Mouse (Mus musculus): ENCODE data around the gene Apc2.

DNA sequence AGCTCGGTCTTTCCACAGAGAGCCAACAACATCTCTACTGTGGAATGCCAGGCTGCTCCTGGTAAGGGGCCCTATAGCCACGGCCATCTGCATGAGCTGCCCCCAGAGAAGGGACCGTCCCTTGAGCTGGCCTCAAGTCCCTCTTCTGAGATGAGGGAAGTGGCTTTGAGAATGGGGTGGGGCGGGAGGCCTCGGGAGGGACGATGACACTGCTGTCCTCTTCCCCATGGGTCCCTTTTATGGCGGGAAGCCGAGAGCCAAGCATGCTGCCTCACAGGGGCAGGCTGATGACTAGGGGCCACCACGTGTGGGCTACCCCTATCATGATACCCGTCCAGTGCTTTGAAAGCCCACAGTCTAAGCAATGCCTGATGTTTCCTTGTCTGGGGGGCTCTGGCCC is 21.2 kb downstream of the Apc2 start:
- TF ChIP-seq GATA1 (IDR thresholded peaks at IDR 0.05; ENCODE audit: low read length) (no peak), TAL1 (IDR thresholded peaks at IDR 0.05; ENCODE audit: low read length) (no peak)

Data from erythroblast, embryonic 14.5 days (primary cell).